Mouse (Mus musculus): ENCODE results near the gene Osbpl5.
"Not testable (repeated sequence)": the region's sequence is repeated elsewhere in the genome, so short reads cannot be mapped to it uniquely, and the experiment has no call there.

DNA sequence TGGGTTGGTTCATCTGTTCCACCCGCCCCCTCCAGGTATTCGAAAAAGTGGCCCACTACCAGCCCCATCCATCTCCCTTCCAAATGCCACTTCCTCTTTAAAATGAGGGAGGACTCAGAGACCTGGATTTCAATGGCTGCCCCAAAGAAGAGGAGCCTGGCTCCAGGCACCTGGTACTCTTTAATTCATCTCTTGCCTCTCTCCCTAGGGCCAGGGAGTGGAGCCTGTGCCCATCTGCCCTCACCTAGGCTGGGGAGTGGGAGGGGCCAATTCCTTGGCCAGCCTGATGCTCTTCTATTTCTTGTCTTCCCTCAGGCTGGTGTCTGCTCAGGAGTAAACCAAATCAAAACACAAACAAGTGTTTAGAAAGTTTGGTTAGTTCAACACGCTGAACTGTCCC, 70.1 kb downstream of the Osbpl5 start:
- not testable (repeated sequence) for TF ChIP-seq CTCF, EP300 (IDR thresholded peaks at IDR 0.05)

All from lung, postnatal 0 days (tissue).